Mouse (Mus musculus): Measurements from ENCODE around the gene Gpr1. TPM values are rescaled to one million over a fixed set of nuclear protein-coding genes. Genes with fewer than 3 reads are reported as not detected.
A peak's percentile ranks its signal among the peaks of the same experiment; 100 is the strongest.

The Gpr1 gene
- polyA plus RNA-seq, 1 experiment from 2014 or later = 0.09 TPM

GRCm38 (mm10) chr1:63256083-63256482, 41.7 kb upstream of the Gpr1 start:
- no peak overlapping the region for H3K4me2 ChIP-seq (ENCODE audit: low read length)
- no peak overlapping the region for H3K27ac ChIP-seq (replicated peaks in 1 of 2; ENCODE audit: control insufficient read depth in 1 of 2, insufficient read depth in 1 of 2, low read depth in 2 of 2, low read length in 2 of 2)
- H3K36me3 ChIP-seq (ENCODE audit: control insufficient read depth, insufficient read depth, low read length) = no peaks in the 10 kb centered on the region
- H3K4me3 ChIP-seq (ENCODE audit: control insufficient read depth in 1 of 2, insufficient read depth in 1 of 2, low read depth in 1 of 2, low read length in 2 of 2) = no peak overlapping the region
- H3K4me1 ChIP-seq (ENCODE audit: control insufficient read depth in 2 of 2, insufficient read depth in 2 of 2, low read length in 2 of 2) = no peaks in the 10 kb centered on the region
- H3K9ac ChIP-seq (ENCODE audit: low read length) = no peak overlapping the region
- H3K9me3 ChIP-seq (ENCODE audit: control insufficient read depth, low read length) = no peaks in the 10 kb centered on the region
- WGBS = 33% methylated on average over 5 of the region's 5 CpGs
- H3K27me3 ChIP-seq (ENCODE audit: control insufficient read depth, insufficient read depth, low read length) = peaks cover 90% of the 10 kb centered on the region
- no peak for ATAC-seq (ENCODE audit: insufficient number of reproducible peaks, insufficient read depth, low FRiP score, low read depth)

DNA sequence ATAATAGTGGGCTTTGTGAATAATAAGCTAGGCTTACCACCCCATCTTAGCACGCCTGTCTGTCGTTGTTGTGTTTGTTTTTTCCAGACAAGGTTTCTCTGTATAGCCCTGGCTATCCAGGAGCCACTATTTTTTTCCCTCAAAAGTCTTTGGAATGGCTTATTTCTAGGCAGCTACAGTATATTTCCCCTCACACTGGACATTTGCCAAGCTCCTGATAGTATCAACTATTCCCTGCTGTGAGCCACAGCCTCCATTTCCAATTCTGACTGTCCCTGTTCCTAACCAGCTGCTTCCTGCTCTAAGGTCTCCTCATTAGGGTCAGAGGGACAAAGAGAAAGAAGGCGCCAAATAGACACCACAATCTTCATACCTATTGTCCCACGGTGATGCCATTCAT, 40.8 kb upstream of the Gpr1 start:
- 26% methylated on average over 4 of the region's 4 CpGs for WGBS
- Histone ChIP-seq H3K9ac (ENCODE audit: low read length) (no peak overlapping the region), H3K27me3 (ENCODE audit: control insufficient read depth, insufficient read depth, low read length) (peaks cover 90% of the 10 kb centered on the region), H3K36me3 (ENCODE audit: control insufficient read depth, insufficient read depth, low read length) (no peaks in the 10 kb centered on the region), H3K27ac (replicated peaks in 1 of 2; ENCODE audit: control insufficient read depth in 1 of 2, insufficient read depth in 1 of 2, low read depth in 2 of 2, low read length in 2 of 2) (no peak overlapping the region), H3K4me3 (ENCODE audit: control insufficient read depth in 1 of 2, insufficient read depth in 1 of 2, low read depth in 1 of 2, low read length in 2 of 2) (no peak overlapping the region), H3K9me3 (ENCODE audit: control insufficient read depth, low read length) (no peaks in the 10 kb centered on the region), H3K4me1 (ENCODE audit: control insufficient read depth in 2 of 2, insufficient read depth in 2 of 2, low read length in 2 of 2) (no peaks in the 10 kb centered on the region), H3K4me2 (ENCODE audit: low read length) (no peak overlapping the region)
- no peak for ATAC-seq (ENCODE audit: insufficient number of reproducible peaks, insufficient read depth, low FRiP score, low read depth)

DNA sequence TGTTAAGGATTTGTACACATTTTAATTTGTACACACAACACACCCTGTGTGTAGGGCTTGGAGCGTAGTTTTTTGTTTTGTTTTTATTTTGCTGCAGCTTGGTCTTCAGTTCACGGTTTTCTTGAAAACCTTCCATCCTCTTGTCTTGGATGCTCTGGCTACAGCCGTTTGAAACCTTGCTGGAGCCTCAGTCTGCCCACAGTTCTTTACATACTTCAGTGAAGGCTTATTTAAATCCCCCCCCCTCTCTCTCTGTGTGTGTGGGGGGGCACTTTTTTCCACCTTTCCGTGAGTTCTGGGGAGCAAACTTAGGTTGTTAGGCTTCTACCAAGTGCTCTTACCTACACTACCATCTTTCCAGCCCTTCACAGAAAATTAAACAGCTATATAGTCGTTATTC, 38.9 kb upstream of the Gpr1 start:
- Histone ChIP-seq H3K4me3 (ENCODE audit: control insufficient read depth in 1 of 2, insufficient read depth in 1 of 2, low read depth in 1 of 2, low read length in 2 of 2) (no peak overlapping the region), H3K27ac (replicated peaks in 1 of 2; ENCODE audit: control insufficient read depth in 1 of 2, insufficient read depth in 1 of 2, low read depth in 2 of 2, low read length in 2 of 2) (no peak overlapping the region), H3K9ac (ENCODE audit: low read length) (no peak overlapping the region), H3K4me2 (ENCODE audit: low read length) (no peak overlapping the region), H3K27me3 (ENCODE audit: control insufficient read depth, insufficient read depth, low read length) (peaks cover 94% of the 10 kb centered on the region), H3K9me3 (ENCODE audit: control insufficient read depth, low read length) (peaks cover 4% of the 10 kb centered on the region; the same call in 1 of the 2 replicates), H3K36me3 (ENCODE audit: control insufficient read depth, insufficient read depth, low read length) (no peaks in the 10 kb centered on the region), H3K4me1 (ENCODE audit: control insufficient read depth in 2 of 2, insufficient read depth in 2 of 2, low read length in 2 of 2) (peaks cover 0 to under 1% of the 10 kb centered on the region in 2 experiments; a peak in 1 of 4 replicates)
- WGBS = 44% methylated on average over 5 of the region's 5 CpGs
- no peak for ATAC-seq (ENCODE audit: insufficient number of reproducible peaks, insufficient read depth, low FRiP score, low read depth)

- no peak overlapping the region for H3K4me3 ChIP-seq (ENCODE audit: control insufficient read depth in 1 of 2, insufficient read depth in 1 of 2, low read depth in 1 of 2, low read length in 2 of 2)
- ATAC-seq (ENCODE audit: insufficient number of reproducible peaks, insufficient read depth, low FRiP score, low read depth) = no peak
- peaks cover 4% of the 10 kb centered on the region; the same call in 1 of the 2 replicates for H3K9me3 ChIP-seq (ENCODE audit: control insufficient read depth, low read length)
- 37% methylated on average over 24 of the region's 24 CpGs for WGBS
- no peaks in the 10 kb centered on the region for H3K36me3 ChIP-seq (ENCODE audit: control insufficient read depth, insufficient read depth, low read length)
- H3K27me3 ChIP-seq (ENCODE audit: control insufficient read depth, insufficient read depth, low read length) = peaks cover 94% of the 10 kb centered on the region
- no peak overlapping the region for H3K27ac ChIP-seq (replicated peaks in 1 of 2; ENCODE audit: control insufficient read depth in 1 of 2, insufficient read depth in 1 of 2, low read depth in 2 of 2, low read length in 2 of 2)
- H3K4me1 ChIP-seq (ENCODE audit: control insufficient read depth in 2 of 2, insufficient read depth in 2 of 2, low read length in 2 of 2) = peaks cover 3 to 4% of the 10 kb centered on the region in 2 experiments; a peak in 2 of 4 replicates
- no peak overlapping the region for H3K4me2 ChIP-seq (ENCODE audit: low read length)
- H3K9ac ChIP-seq (ENCODE audit: low read length) = no peak overlapping the region
Observed at GRCm38 (mm10) chr1:63252351-63253209, 38.2 kb upstream of the Gpr1 start.

- peaks cover 85% of the 10 kb centered on the region for H3K27me3 ChIP-seq (ENCODE audit: control insufficient read depth, insufficient read depth, low read length)
- 44% methylated on average over 4 of the region's 4 CpGs for whole genome bisulfite sequencing
- H3K27ac ChIP-seq (replicated peaks in 1 of 2; ENCODE audit: control insufficient read depth in 1 of 2, insufficient read depth in 1 of 2, low read depth in 2 of 2, low read length in 2 of 2) = no peak overlapping the region
- H3K4me2 ChIP-seq (ENCODE audit: low read length) = no peak overlapping the region
- H3K36me3 ChIP-seq (ENCODE audit: control insufficient read depth, insufficient read depth, low read length) = no peaks in the 10 kb centered on the region
- ATAC-seq (ENCODE audit: insufficient number of reproducible peaks, insufficient read depth, low FRiP score, low read depth) = no peak
- H3K9ac ChIP-seq (ENCODE audit: low read length) = no peak overlapping the region
- no peak overlapping the region for H3K4me3 ChIP-seq (ENCODE audit: control insufficient read depth in 1 of 2, insufficient read depth in 1 of 2, low read depth in 1 of 2, low read length in 2 of 2)
- H3K4me1 ChIP-seq (ENCODE audit: control insufficient read depth in 2 of 2, insufficient read depth in 2 of 2, low read length in 2 of 2) = peaks cover 3 to 6% of the 10 kb centered on the region in 2 experiments; a peak in 2 of 4 replicates
- H3K9me3 ChIP-seq (ENCODE audit: control insufficient read depth, low read length) = peaks cover 4% of the 10 kb centered on the region; the same call in 1 of the 2 replicates
Observed at GRCm38 (mm10) chr1:63249261-63249660, 34.9 kb upstream of the Gpr1 start.

- Histone ChIP-seq H3K9me3 (ENCODE audit: control insufficient read depth, low read length) (peaks cover 4% of the 10 kb centered on the region; the same call in 1 of the 2 replicates), H3K4me2 (ENCODE audit: low read length) (peak overlapping the region; percentile 68), H3K27ac (replicated peaks in 1 of 2; ENCODE audit: control insufficient read depth in 1 of 2, insufficient read depth in 1 of 2, low read depth in 2 of 2, low read length in 2 of 2) (no peak overlapping the region), H3K9ac (ENCODE audit: low read length) (0 out of 2 replicates have a peak overlapping the region, but pooled peaks have one; percentile 3), H3K36me3 (ENCODE audit: control insufficient read depth, insufficient read depth, low read length) (no peaks in the 10 kb centered on the region), H3K27me3 (ENCODE audit: control insufficient read depth, insufficient read depth, low read length) (peaks cover 79% of the 10 kb centered on the region), H3K4me1 (ENCODE audit: control insufficient read depth in 2 of 2, insufficient read depth in 2 of 2, low read length in 2 of 2) (peaks cover 3 to 6% of the 10 kb centered on the region in 2 experiments; a peak in 2 of 4 replicates), H3K4me3 (ENCODE audit: control insufficient read depth in 1 of 2, insufficient read depth in 1 of 2, low read depth in 1 of 2, low read length in 2 of 2) (peak overlapping the region; percentile 33 to 35)
- 2% methylated on average over 44 of the region's 44 CpGs for WGBS
- no peak for ATAC-seq (ENCODE audit: insufficient number of reproducible peaks, insufficient read depth, low FRiP score, low read depth)
Observed at GRCm38 (mm10) chr1:63248360-63248851, 34.1 kb upstream of the Gpr1 start.

- H3K4me1 ChIP-seq (ENCODE audit: control insufficient read depth in 2 of 2, insufficient read depth in 2 of 2, low read length in 2 of 2) = peaks cover 3 to 6% of the 10 kb centered on the region in 2 experiments; a peak in 2 of 4 replicates
- no peaks in the 10 kb centered on the region for H3K36me3 ChIP-seq (ENCODE audit: control insufficient read depth, insufficient read depth, low read length)
- ATAC-seq (ENCODE audit: insufficient number of reproducible peaks, insufficient read depth, low FRiP score, low read depth) = no peak
- no peak overlapping the region for H3K27ac ChIP-seq (replicated peaks in 1 of 2; ENCODE audit: control insufficient read depth in 1 of 2, insufficient read depth in 1 of 2, low read depth in 2 of 2, low read length in 2 of 2)
- peaks cover 4% of the 10 kb centered on the region; the same call in 1 of the 2 replicates for H3K9me3 ChIP-seq (ENCODE audit: control insufficient read depth, low read length)
- H3K9ac ChIP-seq (ENCODE audit: low read length) = 0 out of 2 replicates have a peak overlapping the region, but pooled peaks have one; percentile 3
- peaks cover 74% of the 10 kb centered on the region for H3K27me3 ChIP-seq (ENCODE audit: control insufficient read depth, insufficient read depth, low read length)
- H3K4me3 ChIP-seq (ENCODE audit: control insufficient read depth in 1 of 2, insufficient read depth in 1 of 2, low read depth in 1 of 2, low read length in 2 of 2) = peak overlapping the region; percentile 33 to 35
- WGBS = 2% methylated on average over 18 of the region's 18 CpGs
- peak overlapping the region; percentile 68 for H3K4me2 ChIP-seq (ENCODE audit: low read length)
Observed at GRCm38 (mm10) chr1:63247831-63248359, 33.6 kb upstream of the Gpr1 start.

All from heart, embryonic 14.5 days (tissue).